Mouse (Mus musculus): Measurements from ENCODE around the gene Cacna2d4.

Cacna2d4 gene

GRCm38 (mm10) chr6:119392836-119393235 is 156.5 kb downstream of the Cacna2d4 start:
- DNase-seq = no peak

GRCm38 (mm10) chr6:119395421-119396308 is 159.3 kb downstream of the Cacna2d4 start:
- DNase-seq = no peak

- DNase-seq = no peak
Measured at GRCm38 (mm10) chr6:119396309-119396634, 159.9 kb downstream of the Cacna2d4 start.

- DNase-seq = no peak
Measured at GRCm38 (mm10) chr6:119399371-119399770, 163.0 kb downstream of the Cacna2d4 start.

GRCm38 (mm10) chr6:119400649-119401048 is 164.3 kb downstream of the Cacna2d4 start:
- peak in 1 of 2 experiments; percentile 16 for DNase-seq

GRCm38 (mm10) chr6:119401545-119402304 is 165.4 kb downstream of the Cacna2d4 start:
- no peak for DNase-seq

Data from cerebellum, postnatal 14 days (tissue).